Mouse (Mus musculus) thymus, adult 2 months (tissue): ENCODE results near the gene Sv2b. TPM values are rescaled to one million over a fixed set of nuclear protein-coding genes. Genes with fewer than 3 reads are reported as not detected.

Source experiments
- DNase-seq: peaks from one replicate; pipeline ENCODE4 v3.0.0; 2021
- H3K27ac ChIP-seq: fragments of 200-500 bp; 2 replicates; pipeline ENCODE4 v1.5.1; 2012; ENCODE audit warnings: low read length, control low read depth; ENCODE audit not compliant: control insufficient read depth, insufficient read depth
- H3K27me3 ChIP-seq: fragments of 200-500 bp; 2 replicates; pipeline ENCODE4 v1.6.1; 2012; ENCODE audit warnings: mild to moderate bottlenecking, low read length, moderate library complexity, mixed read lengths; ENCODE audit not compliant: control insufficient read depth, insufficient read depth
- H3K36me3 ChIP-seq: fragments of 200-500 bp; 2 replicates; pipeline ENCODE4 v1.6.1; 2012; ENCODE audit warnings: mild to moderate bottlenecking, low read length, moderate library complexity; ENCODE audit not compliant: control insufficient read depth, insufficient read depth
- H3K4me1 ChIP-seq: fragments of 200-500 bp; replicated peaks from 2 replicates; pipeline ENCODE4 v1.6.1; 2012; ENCODE audit warnings: low read length; ENCODE audit not compliant: control insufficient read depth, insufficient read depth
- H3K4me3 ChIP-seq: fragments of 200-500 bp; 2 replicates; pipeline ENCODE4 v1.5.1; 2012; ENCODE audit warnings: mild to moderate bottlenecking, low read length, control low read depth, moderate library complexity; ENCODE audit not compliant: control insufficient read depth, insufficient read depth
- CTCF ChIP-seq: fragments of 200-500 bp; IDR thresholded peaks from 2 replicates; pipeline ENCODE4 v1.5.1; 2012; ENCODE audit warnings: mild to moderate bottlenecking, control low read depth, low read length, moderate library complexity, borderline replicate concordance; ENCODE audit not compliant: control insufficient read depth, poor library complexity, insufficient read depth; ENCODE audit errors: extremely low read depth
- POLR2A ChIP-seq: fragments of 200-500 bp; IDR thresholded peaks from 2 replicates; pipeline ENCODE4 v1.6.1; 2012; ENCODE audit warnings: mild to moderate bottlenecking, low read length, control low read depth, moderate library complexity; ENCODE audit not compliant: control insufficient read depth, poor library complexity, insufficient read depth; ENCODE audit errors: extremely low read depth
- WGBS: fragments of 180-500 bp; shearing (Covaris S2); methylation state at CpG from one replicate; pipeline ENCODE4 v1.1.7; 2018; 5-methylcytosine and 5-hydroxymethylcytosine counted together
- polyA plus RNA-seq: library from polyadenylated mRNA; depleted of rRNA; stranded (reverse); fragments of >200 nt; gene quantifications from 2 replicates; pipeline ENCODE4 v1.2.3, GENCODE M21; 2012

Gene Sv2b
- polyA plus RNA-seq, 1 experiment, result 0.94 TPM

DNA sequence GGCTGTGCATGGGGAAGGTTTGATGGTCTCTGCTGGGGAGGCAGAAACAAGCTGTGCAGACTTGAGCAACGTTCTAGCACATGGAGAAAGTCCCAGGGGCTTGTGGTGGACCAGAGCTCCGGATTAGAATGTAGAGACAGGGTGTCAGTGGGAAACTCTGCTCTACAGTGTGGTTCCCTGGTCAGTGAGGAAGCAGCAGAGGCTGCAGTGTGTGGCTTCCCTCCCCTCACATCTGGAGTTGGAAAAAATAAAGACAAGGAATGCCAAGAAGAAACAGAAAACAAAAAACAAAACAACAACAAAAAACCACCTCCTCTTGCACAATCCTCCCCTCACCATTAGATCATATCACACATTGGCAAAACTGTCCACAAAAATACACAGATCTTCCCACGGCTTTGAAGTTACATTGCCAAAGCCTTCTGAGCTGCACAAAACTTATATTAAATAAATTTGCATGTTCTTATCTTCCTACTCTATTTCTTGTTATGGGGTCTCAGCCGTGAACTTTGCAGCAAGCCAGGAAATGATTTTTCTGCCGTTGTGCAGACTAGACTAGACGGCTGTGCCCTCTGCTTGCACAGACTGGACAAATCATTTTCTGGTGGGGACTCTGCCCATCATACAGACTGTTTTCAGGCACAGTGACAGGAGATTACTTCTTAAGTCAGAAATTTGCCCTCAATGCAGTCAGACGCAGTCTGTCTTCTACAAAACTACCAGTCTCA is 86.2 kb downstream of the Sv2b start:
- Histone ChIP-seq H3K4me1 (no peaks in the 10 kb centered on the region), H3K27me3 (no peaks in the 10 kb centered on the region), H3K36me3 (no peaks in the 10 kb centered on the region), H3K27ac (no peak overlapping the region), H3K4me3 (no peak overlapping the region)
- DNase-seq, result no peak
- 67% methylated on average over 7 of the region's 7 CpGs for WGBS
- TF ChIP-seq POLR2A (no peak), CTCF (no peak)

DNA sequence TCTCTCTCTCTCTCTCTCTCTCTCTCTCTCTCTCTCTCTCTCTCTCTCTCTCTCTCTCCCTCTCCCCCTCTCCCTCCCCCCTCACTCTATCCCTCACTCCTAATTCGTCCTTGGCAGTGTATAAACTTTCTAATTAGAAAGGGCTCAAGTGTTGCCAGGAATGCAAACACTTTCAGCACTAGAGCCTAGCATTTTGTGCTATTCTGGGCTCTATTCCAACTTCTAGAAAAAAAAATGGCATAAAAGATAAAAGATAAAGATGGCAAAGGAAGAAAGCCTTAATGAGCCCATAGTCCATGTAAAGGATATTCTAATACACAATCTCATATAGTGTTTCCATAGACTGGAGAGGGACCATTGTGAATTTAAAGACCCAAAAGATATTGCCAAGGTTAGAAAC is 88.3 kb downstream of the Sv2b start:
- Histone ChIP-seq H3K4me1 (no peaks in the 10 kb centered on the region), H3K36me3 (no peaks in the 10 kb centered on the region), H3K27me3 (no peaks in the 10 kb centered on the region), H3K27ac (no peak overlapping the region), H3K4me3 (no peak overlapping the region)
- no peak for TF ChIP-seq CTCF
- TF ChIP-seq POLR2A, result no peak
- WGBS, result 61% methylated on average over 1 of the region's 1 CpGs
- no peak for DNase-seq

DNA sequence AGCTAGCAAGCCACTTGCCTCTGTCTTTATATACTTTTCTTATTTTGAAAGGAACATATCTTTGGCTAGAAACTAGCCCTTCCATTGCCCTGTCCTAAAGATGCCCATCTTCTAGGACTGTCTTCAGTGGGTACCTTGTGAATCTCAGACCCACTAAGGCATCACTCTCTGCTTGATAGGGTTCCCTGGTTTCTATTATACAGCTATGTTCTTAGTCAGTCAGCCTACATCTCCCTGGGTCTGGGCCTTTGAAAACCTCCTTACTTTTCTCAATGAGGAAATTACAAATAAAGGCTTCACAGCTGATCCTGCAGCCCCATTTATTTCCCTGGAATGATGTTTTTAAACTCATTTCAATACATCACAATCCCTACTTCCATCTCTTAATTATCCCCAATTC is 88.8 kb downstream of the Sv2b start:
- H3K27me3 ChIP-seq, result no peaks in the 10 kb centered on the region

DNA sequence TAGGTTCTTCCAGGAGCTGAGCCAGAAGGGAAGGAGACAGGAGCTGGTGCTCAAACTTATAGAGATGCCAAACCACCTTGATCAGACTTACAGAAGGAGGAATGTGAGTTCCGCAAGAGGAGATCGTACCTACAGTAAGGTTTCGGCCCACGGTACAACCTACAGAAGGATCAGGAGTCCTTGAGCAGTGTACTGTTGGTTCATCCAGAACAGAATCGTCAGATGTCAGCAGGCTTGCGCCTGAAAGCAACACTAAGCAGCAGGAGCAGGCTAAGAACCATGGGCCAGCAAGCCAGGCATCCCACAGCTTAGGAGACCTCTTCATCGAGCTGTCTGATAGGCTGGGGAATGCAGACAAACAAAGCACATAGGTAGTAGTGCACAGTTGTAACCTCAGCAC is 92.9 kb downstream of the Sv2b start:
- no peak overlapping the region for H3K27ac ChIP-seq
- no peaks in the 10 kb centered on the region for H3K27me3 ChIP-seq
- no peak for DNase-seq
- TF ChIP-seq CTCF (no peak), POLR2A (no peak)
- no peaks in the 10 kb centered on the region for H3K4me1 ChIP-seq
- WGBS, result 97% methylated on average over 7 of the region's 7 CpGs
- no peak overlapping the region for H3K4me3 ChIP-seq
- H3K36me3 ChIP-seq, result no peaks in the 10 kb centered on the region

More for the DNA sequence above, 88.8 kb downstream of the Sv2b start:
- H3K36me3 ChIP-seq, result no peaks in the 10 kb centered on the region
- H3K27ac ChIP-seq, result no peak overlapping the region
- TF ChIP-seq POLR2A (no peak), CTCF (no peak)
- H3K4me3 ChIP-seq, result no peak overlapping the region
- H3K4me1 ChIP-seq, result no peaks in the 10 kb centered on the region
- no peak for DNase-seq

DNA sequence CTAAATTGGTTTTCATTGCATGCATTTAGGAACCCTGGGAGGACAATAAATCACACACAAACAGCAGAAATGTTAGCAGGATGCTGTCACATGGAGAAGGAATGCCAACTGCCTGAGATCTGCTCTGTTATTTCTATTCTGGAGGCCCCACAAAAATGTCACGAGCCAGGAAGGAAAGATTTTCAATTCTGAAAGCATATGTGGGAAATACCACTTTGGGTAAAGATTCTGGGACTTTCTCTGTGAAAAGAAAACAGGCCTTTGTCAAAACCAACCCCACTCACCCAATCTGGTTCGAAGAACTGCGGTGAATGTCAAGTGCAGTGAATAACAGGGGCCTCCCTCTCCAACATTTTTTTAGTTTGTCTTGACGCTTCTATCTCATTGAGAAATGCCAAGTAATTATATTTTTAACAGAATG is 99.8 kb downstream of the Sv2b start:
- TF ChIP-seq CTCF (no peak), POLR2A (no peak)
- no peaks in the 10 kb centered on the region for H3K4me1 ChIP-seq
- H3K27ac ChIP-seq, result no peak overlapping the region
- WGBS, result 88% methylated on average over 4 of the region's 4 CpGs
- no peak overlapping the region for H3K4me3 ChIP-seq
- DNase-seq, result no peak
- H3K36me3 ChIP-seq, result no peaks in the 10 kb centered on the region
- H3K27me3 ChIP-seq, result no peaks in the 10 kb centered on the region

DNA sequence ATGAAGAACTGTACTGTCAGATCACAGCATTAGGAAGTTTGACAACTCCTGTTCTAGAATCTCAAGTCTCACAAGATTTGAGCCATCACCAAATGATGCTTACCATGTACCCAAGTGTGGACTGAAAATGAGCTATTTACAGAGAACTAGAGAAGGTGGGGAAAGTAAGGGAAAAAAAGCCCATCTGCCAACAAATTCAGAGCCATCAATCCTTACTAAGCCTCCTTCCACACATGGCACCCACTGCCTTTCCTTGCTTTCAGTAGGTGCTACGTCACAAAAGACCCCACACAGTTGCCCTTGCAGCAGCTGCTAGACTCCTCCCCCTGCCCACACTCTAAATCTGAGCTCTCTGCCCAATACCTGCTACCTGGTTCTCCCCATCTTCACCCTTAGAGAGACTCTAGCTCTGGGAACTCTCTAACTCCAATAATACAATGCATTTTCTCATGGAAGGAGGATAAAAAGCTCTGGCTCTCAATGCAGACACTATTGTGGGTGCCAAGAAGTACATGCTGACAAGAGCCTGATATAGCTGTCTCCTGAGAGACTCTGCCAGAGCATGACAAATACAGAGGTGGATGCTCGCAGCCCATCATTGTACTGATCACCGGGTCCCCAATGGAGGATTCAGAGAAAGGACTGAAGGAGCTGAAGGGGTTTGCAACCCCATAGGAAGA is 101.0 kb downstream of the Sv2b start:
- WGBS, result 95% methylated on average over 3 of the region's 3 CpGs
- DNase-seq, result no peak
- H3K36me3 ChIP-seq, result no peaks in the 10 kb centered on the region

More for the DNA sequence above, 101.0 kb downstream of the Sv2b start:
- Histone ChIP-seq H3K4me3 (no peak overlapping the region), H3K27ac (no peak overlapping the region), H3K4me1 (no peaks in the 10 kb centered on the region), H3K27me3 (no peaks in the 10 kb centered on the region)
- no peak for TF ChIP-seq POLR2A
- TF ChIP-seq CTCF, result no peak
